Mouse (Mus musculus) C3H10T1/2 (cell line): ENCODE measurements around the gene Syt10. TPM values are rescaled to one million over a fixed set of nuclear protein-coding genes. Genes with fewer than 3 reads are reported as not detected.

Source experiments
- polyA plus RNA-seq, 2 experiments: library from polyadenylated mRNA; unstranded; fragments of >200 nt; fragmentation: generic; extraction: Trizol; gene quantifications; one replicate each; pipeline ENCODE4 v1.2.1; 2012; ENCODE audit warnings: missing spikeins in 2 of 2

Gene Syt10
- polyA plus RNA-seq: not detected

GRCm38 (mm10) chr15:89841364-89842017 is at the start of gene Syt10:
TSS of gene Syt10 (minus strand) at chr15:89841860.

Other genes starting within 250 kb of the Syt10 start
- gene Rabl2, start 249.9 kb downstream of the Syt10 start, polyA plus RNA-seq: 10 to 100 TPM; 10.2 to 34.3 TPM